Mouse (Mus musculus) right cerebral cortex, postnatal 25 days (tissue): ENCODE results near the gene Cpm.

Experiments used
- DNase-seq: peaks from one replicate; pipeline ENCODE4 v3.0.0; 2022

Cpm gene

GRCm38 (mm10) chr10:117650042-117650655, 20.8 kb downstream of the Cpm start:
- DNase-seq, result no peak

- no peak for DNase-seq
Observed at GRCm38 (mm10) chr10:117650725-117651124, 21.4 kb downstream of the Cpm start.

GRCm38 (mm10) chr10:117651587-117652377, 22.5 kb downstream of the Cpm start:
- DNase-seq, result no peak

GRCm38 (mm10) chr10:117652378-117652774, 23.1 kb downstream of the Cpm start:
- no peak for DNase-seq

- no peak for DNase-seq
Observed at GRCm38 (mm10) chr10:117652930-117653778, 23.9 kb downstream of the Cpm start.

- no peak for DNase-seq
Observed at GRCm38 (mm10) chr10:117653779-117654173, 24.5 kb downstream of the Cpm start.

- no peak for DNase-seq
Observed at GRCm38 (mm10) chr10:117654576-117655123, 25.4 kb downstream of the Cpm start.

- no peak for DNase-seq
Observed at GRCm38 (mm10) chr10:117655460-117655859, 26.2 kb downstream of the Cpm start.

GRCm38 (mm10) chr10:117655908-117656661, 26.8 kb downstream of the Cpm start:
- DNase-seq, result no peak

- no peak for DNase-seq
Observed at GRCm38 (mm10) chr10:117656662-117656962, 27.3 kb downstream of the Cpm start.

GRCm38 (mm10) chr10:117656985-117657658, 27.8 kb downstream of the Cpm start:
- DNase-seq, result no peak

GRCm38 (mm10) chr10:117657659-117658306, 28.5 kb downstream of the Cpm start:
- no peak for DNase-seq

GRCm38 (mm10) chr10:117658522-117659429, 29.5 kb downstream of the Cpm start:
- no peak for DNase-seq

- no peak for DNase-seq
Observed at GRCm38 (mm10) chr10:117659430-117659813, 30.1 kb downstream of the Cpm start.

GRCm38 (mm10) chr10:117659819-117660218, 30.5 kb downstream of the Cpm start:
- no peak for DNase-seq

- DNase-seq, result no peak
Observed at GRCm38 (mm10) chr10:117662316-117663055, 33.2 kb downstream of the Cpm start.

- DNase-seq, result no peak
Observed at GRCm38 (mm10) chr10:117663056-117663864, 34.0 kb downstream of the Cpm start.

- no peak for DNase-seq
Observed at GRCm38 (mm10) chr10:117663865-117664200, 34.5 kb downstream of the Cpm start.
